24 mouse cellular contexts compared by ENCODE assay signal in the genomic region with DNA sequence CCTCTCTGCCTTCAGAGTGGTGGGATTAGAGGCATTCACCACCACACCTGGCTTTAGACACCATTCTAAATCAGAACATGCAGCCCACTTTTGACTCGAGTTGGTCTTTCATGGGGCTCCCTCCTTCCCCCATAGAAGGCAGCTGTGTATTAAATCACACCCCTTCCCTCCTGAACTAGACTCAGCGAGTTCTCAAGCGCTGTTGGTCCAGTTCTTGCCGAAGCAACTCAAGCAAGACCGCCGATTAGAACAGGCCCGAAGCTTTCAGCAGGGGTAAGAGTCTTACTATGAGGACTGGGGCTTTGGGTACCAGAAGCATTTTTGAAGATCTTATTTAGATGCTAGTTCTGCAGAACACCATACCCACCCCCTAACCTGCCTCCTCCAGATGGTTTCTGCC. TPM values are rescaled to one million over a fixed set of nuclear protein-coding genes. Genes with fewer than 3 reads are reported as not detected.
"Had no signal": no experiment of that assay in that cellular context is flagged by ENCODE, and none has a peak within 500 bp of the region (broad histone marks: within the 10 kb centered on the region; RNA-seq: fewer than 3 reads in every experiment).

No protein-coding gene starts in this region.

- H3K4me3 ChIP-seq: myocyte had no signal

- H3K9me3 ChIP-seq: midbrain, embryonic 10.5 days; neural tube, embryonic 13.5 days; neural tube, embryonic 15.5 days had no signal

- H3K9ac ChIP-seq: liver, embryonic 14.5 days had no signal

- DNase-seq: lung, adult 18-20 months; lung, postnatal 10 days; midbrain, embryonic 14.5 days; right cerebral cortex, adult 18-20 months; right cerebral cortex, postnatal 25 days; right cerebral cortex, postnatal 4 days; spleen, adult 18-20 months; thymus, adult 18-20 months; thymus, postnatal 14 days; thymus, postnatal 36 days had no signal

- H3K27ac ChIP-seq: liver, embryonic 14.5 days; midbrain, embryonic 10.5 days; neural tube, embryonic 13.5 days; neural tube, embryonic 15.5 days had no signal

- H3K36me3 ChIP-seq: midbrain, embryonic 10.5 days; neural tube, embryonic 13.5 days; neural tube, embryonic 15.5 days had no signal

RNA-seq across cellular contexts. Expression of a gene that starts 0.8 kb away (rescaled TPM):
- total RNA-seq: megakaryocyte, adult 5-6 weeks; megakaryocyte-erythroid progenitor cell, adult 5-6 weeks had no signal
- polyA plus RNA-seq: liver, embryonic 16.5 days; lung, embryonic 14.5 days; midbrain, embryonic 10.5 days; midbrain, embryonic 14.5 days; midbrain, embryonic 16.5 days; neural tube, embryonic 11.5 days; neural tube, embryonic 13.5 days; neural tube, embryonic 15.5 days; small intestine, adult 2 months; stomach, embryonic 14.5 days; stomach, embryonic 16.5 days had no signal

RNA-seq across cellular contexts. Expression of a gene that starts 6.2 kb away (rescaled TPM):
- total RNA-seq: megakaryocyte, adult 5-6 weeks; megakaryocyte-erythroid progenitor cell, adult 5-6 weeks had no signal
- polyA plus RNA-seq: midbrain, embryonic 10.5 days; neural tube, embryonic 11.5 days had no signal
